In the genomic region with DNA sequence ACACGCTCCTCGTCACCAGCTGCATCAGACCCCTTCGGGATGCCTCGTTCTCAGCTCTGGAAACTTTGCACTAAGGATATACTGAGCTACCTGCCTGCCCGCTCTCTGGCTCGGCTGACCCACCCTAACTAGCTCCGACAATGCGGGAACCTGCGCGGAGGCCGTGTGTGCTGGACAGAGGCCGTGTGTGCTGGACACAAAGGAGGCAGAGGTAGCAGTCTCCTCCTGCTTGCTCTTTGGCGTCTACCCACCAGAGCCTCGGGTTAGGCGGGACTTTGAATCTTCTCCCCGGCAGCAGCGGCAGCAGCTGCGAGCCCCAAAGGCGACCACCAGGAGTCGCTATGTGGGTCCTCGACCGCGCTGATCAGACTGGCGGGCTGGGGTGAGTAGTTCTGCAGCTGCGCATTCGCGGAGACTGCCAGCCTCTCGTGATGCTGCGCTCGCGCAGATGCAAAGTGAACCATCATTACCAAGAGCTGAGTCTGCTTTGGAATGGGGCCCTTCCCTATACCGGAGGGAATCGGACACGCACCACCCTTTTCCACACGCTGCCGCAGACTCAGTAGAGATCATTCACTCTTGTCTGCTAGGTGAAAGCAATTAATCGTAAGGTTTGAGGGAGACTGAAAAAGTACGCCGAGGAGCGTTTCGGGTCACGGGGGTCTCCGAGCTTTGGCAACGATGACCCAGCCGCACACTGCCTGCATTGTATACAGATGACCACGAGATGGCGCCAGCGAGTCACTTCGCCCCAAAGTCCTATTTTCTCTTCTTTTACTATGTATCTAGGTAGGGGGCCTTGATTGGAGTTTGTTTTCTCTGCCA, we compare ENCODE assay signal across 9 mouse cellular contexts. TPM values are rescaled to one million over a fixed set of nuclear protein-coding genes. Genes with fewer than 3 reads are reported as not detected.
A peak's percentile ranks its signal among the peaks of the same experiment; 100 is the strongest.
DNase-seq lines count a peak whose midpoint lies in the region; ATAC-seq and TF ChIP-seq lines count a peak whose summit lies in the region.
"Had no signal": no experiment of that assay in that cellular context is flagged by ENCODE, and none has a peak within 500 bp of the region (broad histone marks: within the 10 kb centered on the region; RNA-seq: fewer than 3 reads in every experiment).

No protein-coding gene starts in this region.

- peaks cover 7% of the 10 kb centered on the region for H3K36me3 ChIP-seq in erythroblast, embryonic 14.5 days (ENCODE audit: control insufficient read depth)
- no peaks in the 10 kb centered on the region for H3K36me3 ChIP-seq in heart, embryonic 12.5 days
- H3K36me3 ChIP-seq in kidney, embryonic 16.5 days (ENCODE audit: insufficient read depth, low read length) = no peaks in the 10 kb centered on the region
- H3K36me3 ChIP-seq in liver, adult 2 months (ENCODE audit: control insufficient read depth, insufficient read depth, low read length) = no peaks in the 10 kb centered on the region

- TF ChIP-seq CTCF in liver, adult 2 months (IDR thresholded peaks at IDR 0.05; ENCODE audit: low read depth, low read length) = peak; percentile 90

- DNase-seq in CD4-positive, CD25-positive, alpha-beta regulatory T cell, adult 2 months (ENCODE audit: low read depth, low spot score) = peak; percentile 97
- peak; percentile 81 for DNase-seq in brain, embryonic 18.5 days (ENCODE audit: low read depth, low spot score)
- DNase-seq in liver, adult 2 months (ENCODE audit: extremely low read depth, low read depth, low spot score) = peak; percentile 46
- peak; percentile 95 to 98 for DNase-seq in spleen, postnatal 4 days (ENCODE audit: low spot score in 2 of 2)

- H3K9me3 ChIP-seq in erythroblast, embryonic 14.5 days (ENCODE audit: control insufficient read depth, low read length) = no peaks in the 10 kb centered on the region
- no peaks in the 10 kb centered on the region for H3K9me3 ChIP-seq in heart, embryonic 12.5 days (replicated peaks)
- no peaks in the 10 kb centered on the region for H3K9me3 ChIP-seq in kidney, embryonic 16.5 days (ENCODE audit: low read length)

- peaks cover 1% of the 10 kb centered on the region; the same call in 1 of the 2 replicates for H3K27me3 ChIP-seq in erythroblast, embryonic 14.5 days (ENCODE audit: control insufficient read depth)
- H3K27me3 ChIP-seq in heart, embryonic 12.5 days (replicated peaks) = peaks cover 18% of the 10 kb centered on the region
- H3K27me3 ChIP-seq in kidney, embryonic 16.5 days (ENCODE audit: insufficient read depth, low read length) = no peaks in the 10 kb centered on the region; the same call in 1 of the 2 replicates
- no peaks in the 10 kb centered on the region for H3K27me3 ChIP-seq in liver, adult 2 months (ENCODE audit: control insufficient read depth, insufficient read depth, low read length)

- H3K27ac ChIP-seq in heart, embryonic 12.5 days (ENCODE audit: poor library complexity, severe bottlenecking) = peak overlapping the region; percentile 84
- H3K27ac ChIP-seq in kidney, embryonic 16.5 days (ENCODE audit: low read length) = peak overlapping the region; percentile 92
- H3K27ac ChIP-seq in liver, adult 2 months (replicated peaks; ENCODE audit: insufficient read depth, low read depth, low read length) = no peak overlapping the region

- TF ChIP-seq POLR2A in liver, adult 2 months (IDR thresholded peaks at IDR 0.05; ENCODE audit: extremely low read depth, insufficient read depth, low read length) = no peak

- H3K79me2 ChIP-seq in liver, adult 2 months (ENCODE audit: control insufficient read depth, insufficient read depth, low read length) = no peaks in the 10 kb centered on the region

- H3K4me1 ChIP-seq in erythroblast, embryonic 14.5 days (ENCODE audit: control insufficient read depth) = peaks cover 39% of the 10 kb centered on the region
- peaks cover 8% of the 10 kb centered on the region for H3K4me1 ChIP-seq in heart, embryonic 12.5 days (replicated peaks)
- peaks cover 9% of the 10 kb centered on the region; the same call in 1 of the 2 replicates for H3K4me1 ChIP-seq in kidney, embryonic 16.5 days (ENCODE audit: insufficient read depth, low read length)
- H3K4me1 ChIP-seq in liver, adult 2 months (ENCODE audit: control insufficient read depth, insufficient read depth, low read length) = no peaks in the 10 kb centered on the region

- peak overlapping the region; percentile 86 for H3K4me2 ChIP-seq in heart, embryonic 12.5 days
- peak overlapping the region; percentile 90 for H3K4me2 ChIP-seq in kidney, embryonic 16.5 days (replicated peaks; ENCODE audit: low read depth, low read length)

- under 1% methylated on average over 49 of the region's 49 CpGs for WGBS in heart, embryonic 12.5 days
- WGBS in kidney, embryonic 16.5 days = under 1% methylated on average over 49 of the region's 49 CpGs
- WGBS in liver, adult 2 months = 2% methylated on average over 49 of the region's 49 CpGs

- H3K9ac ChIP-seq in heart, embryonic 12.5 days = peak overlapping the region; percentile 73
- H3K9ac ChIP-seq in kidney, embryonic 16.5 days (replicated peaks; ENCODE audit: low read length) = peak overlapping the region; percentile 55
- H3K9ac ChIP-seq in liver, adult 2 months (ENCODE audit: low read depth, low read length) = peak overlapping the region; percentile 26

- H3K4me3 ChIP-seq in erythroblast, embryonic 14.5 days (replicated peaks) = peak overlapping the region; percentile 82
- H3K4me3 ChIP-seq in heart, embryonic 12.5 days = peak overlapping the region; percentile 57
- H3K4me3 ChIP-seq in kidney, embryonic 16.5 days (ENCODE audit: low read length) = peak overlapping the region; percentile 61
- H3K4me3 ChIP-seq in liver, adult 2 months (ENCODE audit: insufficient read depth, low read depth, low read length) = peak overlapping the region; percentile 57

- ATAC-seq in heart, embryonic 12.5 days (ENCODE audit: insufficient number of reproducible peaks, low FRiP score) = peak; percentile 89
- ATAC-seq in kidney, embryonic 16.5 days (ENCODE audit: low FRiP score, low TSS enrichment) = peak; percentile 96
- ATAC-seq in monocyte, adult 5-6 weeks (replicated peaks; ENCODE audit: insufficient number of reproducible peaks, low FRiP score, low TSS enrichment, poor library complexity, severe bottlenecking) = peak; percentile 92

RNA-seq across cellular contexts. Expression of a gene that starts 8.5 kb away (rescaled TPM):
- 0.89 and 1.4 TPM in 2 replicates for polyA plus RNA-seq in erythroblast, embryonic 14.5 days (2012)
- 4.0 and 6.5 TPM in 2 replicates for polyA plus RNA-seq in heart, embryonic 12.5 days (2016; fragmentation: Nextera tagmentation; extraction: Ambion mirVana)
- polyA plus RNA-seq in kidney, embryonic 16.5 days (2015; fragmentation: Nextera tagmentation; extraction: Ambion mirVana) = 14.8 TPM in 2 replicates
- 30.4 and 30.7 TPM in 2 replicates for total RNA-seq in liver, adult 2 months (2014; rRNA removed)
- not detected in 2 replicates for polyA plus RNA-seq in liver, adult 2 months (2012; rRNA removed)
- 249 to 540 TPM (median 349 TPM) in 3 replicates for total RNA-seq in monocyte, adult 5-6 weeks (2017)

RNA-seq across cellular contexts. Expression of a gene that starts 9.6 kb away (rescaled TPM):
- 24.1 and 60.1 TPM in 2 replicates for polyA plus RNA-seq in erythroblast, embryonic 14.5 days (2012)
- 23.4 and 26.5 TPM in 2 replicates for polyA plus RNA-seq in heart, embryonic 12.5 days (2016; fragmentation: Nextera tagmentation; extraction: Ambion mirVana)
- polyA plus RNA-seq in kidney, embryonic 16.5 days (2015; fragmentation: Nextera tagmentation; extraction: Ambion mirVana) = 35.4 and 45.1 TPM in 2 replicates
- 29.2 and 49.8 TPM in 2 replicates for total RNA-seq in liver, adult 2 months (2014; rRNA removed)
- 5.7 and 5.8 TPM in 2 replicates for polyA plus RNA-seq in liver, adult 2 months (2012; rRNA removed)
- total RNA-seq in monocyte, adult 5-6 weeks (2017) = 4.4 to 34.9 TPM (median 10.9 TPM) in 3 replicates

RNA-seq across cellular contexts. Expression of a gene that starts 14.9 kb away (rescaled TPM):
- polyA plus RNA-seq in erythroblast, embryonic 14.5 days (2012) = 3.1 and 7.2 TPM in 2 replicates
- polyA plus RNA-seq in heart, embryonic 12.5 days (2016; fragmentation: Nextera tagmentation; extraction: Ambion mirVana) = 3.2 and 3.7 TPM in 2 replicates
- 8.0 and 10.8 TPM in 2 replicates for polyA plus RNA-seq in kidney, embryonic 16.5 days (2015; fragmentation: Nextera tagmentation; extraction: Ambion mirVana)
- 6.0 and 6.6 TPM in 2 replicates for total RNA-seq in liver, adult 2 months (2014; rRNA removed)
- 0.75 and 1.5 TPM in 2 replicates for polyA plus RNA-seq in liver, adult 2 months (2012; rRNA removed)
- total RNA-seq in monocyte, adult 5-6 weeks (2017) = 9.6 to 40.3 TPM (median 12.9 TPM) in 3 replicates

RNA-seq across cellular contexts. Expression of a gene that starts 15.8 kb away (rescaled TPM):
- polyA plus RNA-seq in erythroblast, embryonic 14.5 days (2012) = not detected in 2 replicates
- polyA plus RNA-seq in heart, embryonic 12.5 days (2016; fragmentation: Nextera tagmentation; extraction: Ambion mirVana) = 0.71 and 0.82 TPM in 2 replicates
- polyA plus RNA-seq in kidney, embryonic 16.5 days (2015; fragmentation: Nextera tagmentation; extraction: Ambion mirVana) = 1.9 and 2.7 TPM in 2 replicates
- total RNA-seq in liver, adult 2 months (2014; rRNA removed) = 3.2 and 3.7 TPM in 2 replicates
- 0.97 and 2.2 TPM in 2 replicates for polyA plus RNA-seq in liver, adult 2 months (2012; rRNA removed)
- 11.6 to 16.4 TPM (median 12.6 TPM) in 3 replicates for total RNA-seq in monocyte, adult 5-6 weeks (2017)

RNA-seq across cellular contexts. Expression of a gene that starts 31.5 kb away (rescaled TPM):
- not detected in 2 replicates for polyA plus RNA-seq in erythroblast, embryonic 14.5 days (2012)
- 0.64 and 1.4 TPM in 2 replicates for polyA plus RNA-seq in heart, embryonic 12.5 days (2016; fragmentation: Nextera tagmentation; extraction: Ambion mirVana)
- 0.24 and 1.1 TPM in 2 replicates for polyA plus RNA-seq in kidney, embryonic 16.5 days (2015; fragmentation: Nextera tagmentation; extraction: Ambion mirVana)
- not detected in 2 replicates for total RNA-seq in liver, adult 2 months (2014; rRNA removed)
- not detected in 2 replicates for polyA plus RNA-seq in liver, adult 2 months (2012; rRNA removed)
- total RNA-seq in monocyte, adult 5-6 weeks (2017) = not detected in 3 replicates
- polyA plus RNA-seq: gonadal fat pad, adult 2 months had no signal

Comparison
In these comparisons a context has a peak if more than half of its experiments do, and no peak if none do; other contexts are left out.
1. DNase-seq: peak in every context shown above with its lines; median percentile 97 in CD4-positive, CD25-positive, alpha-beta regulatory T cell, adult 2 months; 96 in spleen, postnatal 4 days; 81 in brain, embryonic 18.5 days; 46 in liver, adult 2 months.